Mouse (Mus musculus) B cell, adult 62 days (primary cell): ENCODE measurements around the gene Bace2. TPM values are rescaled to one million over a fixed set of nuclear protein-coding genes. Genes with fewer than 3 reads are reported as not detected.

Experiments used
- total RNA-seq: library from RNA; stranded (reverse); gene quantifications from 4 replicates; pipeline ENCODE4 v1.2.4, GENCODE M21; 2023

Gene Bace2
- not detected in 4 replicates for total RNA-seq

GRCm38 (mm10) chr16:97356499-97357187 is at the start of gene Bace2:
Bace2 (plus strand) TSS chr16:97356742.

GRCm38 (mm10) chr16:97462481-97463181 is 106.1 kb downstream of the Bace2 start, which contains the start of gene Mx1:
Mx1 (minus strand) TSS chr16:97462907.

Other genes with a start within 250 kb of the Bace2 start
- 0.06 to 0.28 TPM in 2 of 4 replicates, not detected in the others for gene Dscam, start 186.0 kb upstream of the Bace2 start, total RNA-seq
- gene Mx1, start 106.2 kb downstream of the Bace2 start, total RNA-seq = 26.3 to 38.1 TPM (median 32.3 TPM) in 4 replicates
- gene Fam3b, start 158.1 kb downstream of the Bace2 start, total RNA-seq = not detected in 4 replicates